Mouse (Mus musculus) liver, adult 2 months (tissue): ENCODE data around the gene Kdm4d.
A peak's percentile ranks its signal among the peaks of the same experiment; 100 is the strongest.
"Not testable (repeated sequence)": the region's sequence is repeated elsewhere in the genome, so short reads cannot be mapped to it uniquely, and the experiment has no call there.

Source experiments
- CTCF ChIP-seq: fragments of 200-500 bp; IDR thresholded peaks from 2 replicates; pipeline ENCODE4 v1.5.1; 2011; ENCODE audit warnings: low read depth, low read length, control low read depth
- POLR2A ChIP-seq: fragments of 200-500 bp; IDR thresholded peaks from 2 replicates; pipeline ENCODE4 v1.6.1; 2011; ENCODE audit warnings: low read length, control low read depth; ENCODE audit not compliant: insufficient read depth; ENCODE audit errors: extremely low read depth

DNA sequence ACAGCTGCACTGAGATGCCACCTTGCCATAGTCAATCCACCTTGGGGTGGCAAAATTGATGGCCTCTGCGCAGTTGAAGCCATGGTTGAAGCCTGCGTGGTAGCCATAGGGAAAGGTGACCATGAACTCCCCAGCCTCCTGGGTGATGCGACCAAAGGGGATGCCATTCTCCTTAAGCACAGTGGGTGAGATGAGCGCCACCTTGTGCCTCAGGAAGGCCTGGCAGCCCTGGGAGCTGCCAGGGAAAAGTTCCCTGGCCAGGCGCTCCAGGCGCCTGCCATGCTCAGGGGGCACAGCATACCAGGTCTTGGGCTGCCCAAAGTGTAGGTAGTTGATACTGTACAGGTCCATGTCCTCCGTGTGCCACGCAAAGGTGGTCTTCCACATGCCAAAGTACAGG, 49.2 kb downstream of the Kdm4d start:
- TF ChIP-seq CTCF: peak; percentile 49
- not testable (repeated sequence) for TF ChIP-seq POLR2A
